Mouse (Mus musculus): ENCODE results near the gene Gm11060. TPM values are rescaled to one million over a fixed set of nuclear protein-coding genes. Genes with fewer than 3 reads are reported as not detected.

The Gm11060 gene
- total and polyA plus RNA-seq, 3 experiments, result not detected

- Histone ChIP-seq H3K4me3 (ENCODE audit: low read depth, low read length) (no peak overlapping the region), H3K36me3 (replicated peaks) (no peaks in the 10 kb centered on the region), H3K4me1 (ENCODE audit: insufficient read depth, low read depth, low read length) (no peaks in the 10 kb centered on the region; the same call in 1 of the 2 replicates), H3K27me3 (ENCODE audit: insufficient read depth, low read length) (peaks cover 11% of the 10 kb centered on the region; the same call in 1 of the 2 replicates), H3K9me3 (replicated peaks) (peaks cover 17% of the 10 kb centered on the region)
- no peak for TF ChIP-seq CTCF (IDR thresholded peaks at IDR 0.05; ENCODE audit: low read depth, low read length)
- no peak for TF ChIP-seq TAL1 (conservative IDR thresholded peaks at IDR 0.05; ENCODE audit: low read depth, low read length)
- no peak for TF ChIP-seq GATA1 (IDR thresholded peaks at IDR 0.05; ENCODE audit: borderline replicate concordance, low read length)
- no peak for TF ChIP-seq GATA2 (IDR thresholded peaks at IDR 0.05; ENCODE audit: borderline replicate concordance, low read depth, low read length)
- TF ChIP-seq POLR2AphosphoS5 (IDR thresholded peaks at IDR 0.05; ENCODE audit: insufficient replicate concordance, low read depth, low read length), result no peak
- no peak for ATAC-seq (ENCODE audit: extremely low read depth, insufficient number of reproducible peaks, low FRiP score, poor library complexity, severe bottlenecking)
- DNase-seq (ENCODE audit: low spot score), result no peak
Observed at GRCm38 (mm10) chr2:105131061-105131810, 39.4 kb downstream of the Gm11060 start.

- no peak overlapping the region for H3K4me3 ChIP-seq (ENCODE audit: low read depth, low read length)
- ATAC-seq (ENCODE audit: extremely low read depth, insufficient number of reproducible peaks, low FRiP score, poor library complexity, severe bottlenecking), result no peak
- peaks cover 12% of the 10 kb centered on the region; the same call in 1 of the 2 replicates for H3K27me3 ChIP-seq (ENCODE audit: insufficient read depth, low read length)
- peaks cover 13% of the 10 kb centered on the region for H3K9me3 ChIP-seq (replicated peaks)
- no peaks in the 10 kb centered on the region for H3K36me3 ChIP-seq (replicated peaks)
- no peaks in the 10 kb centered on the region; the same call in 1 of the 2 replicates for H3K4me1 ChIP-seq (ENCODE audit: insufficient read depth, low read depth, low read length)
- TF ChIP-seq POLR2AphosphoS5 (IDR thresholded peaks at IDR 0.05; ENCODE audit: insufficient replicate concordance, low read depth, low read length) (no peak), GATA1 (IDR thresholded peaks at IDR 0.05; ENCODE audit: borderline replicate concordance, low read length) (no peak)
- no peak for DNase-seq (ENCODE audit: low spot score)
Observed at GRCm38 (mm10) chr2:105131811-105132100, 39.9 kb downstream of the Gm11060 start.

GRCm38 (mm10) chr2:105132300-105132699, 40.5 kb downstream of the Gm11060 start:
- H3K36me3 ChIP-seq (replicated peaks), result no peaks in the 10 kb centered on the region
- no peak for ATAC-seq (ENCODE audit: extremely low read depth, insufficient number of reproducible peaks, low FRiP score, poor library complexity, severe bottlenecking)
- H3K4me3 ChIP-seq (ENCODE audit: low read depth, low read length), result no peak overlapping the region
- DNase-seq (ENCODE audit: low spot score), result no peak
- H3K9me3 ChIP-seq (replicated peaks), result peaks cover 7% of the 10 kb centered on the region
- H3K4me1 ChIP-seq (ENCODE audit: insufficient read depth, low read depth, low read length), result no peaks in the 10 kb centered on the region; the same call in 1 of the 2 replicates
- TF ChIP-seq GATA1 (IDR thresholded peaks at IDR 0.05; ENCODE audit: borderline replicate concordance, low read length), result no peak
- no peak for TF ChIP-seq TAL1 (conservative IDR thresholded peaks at IDR 0.05; ENCODE audit: low read depth, low read length)
- TF ChIP-seq POLR2AphosphoS5 (IDR thresholded peaks at IDR 0.05; ENCODE audit: insufficient replicate concordance, low read depth, low read length), result no peak
- no peak for TF ChIP-seq GATA2 (IDR thresholded peaks at IDR 0.05; ENCODE audit: borderline replicate concordance, low read depth, low read length)
- TF ChIP-seq CTCF (IDR thresholded peaks at IDR 0.05; ENCODE audit: low read depth, low read length), result no peak
- peaks cover 16% of the 10 kb centered on the region; the same call in 1 of the 2 replicates for H3K27me3 ChIP-seq (ENCODE audit: insufficient read depth, low read length)

- no peaks in the 10 kb centered on the region for H3K9me3 ChIP-seq (replicated peaks)
- H3K4me3 ChIP-seq (ENCODE audit: low read depth, low read length), result no peak overlapping the region
- peaks cover 16% of the 10 kb centered on the region; the same call in 1 of the 2 replicates for H3K27me3 ChIP-seq (ENCODE audit: insufficient read depth, low read length)
- DNase-seq (ENCODE audit: low spot score) (no peak), ATAC-seq (ENCODE audit: extremely low read depth, insufficient number of reproducible peaks, low FRiP score, poor library complexity, severe bottlenecking) (no peak)
- no peak for TF ChIP-seq TAL1 (conservative IDR thresholded peaks at IDR 0.05; ENCODE audit: low read depth, low read length)
- no peak for TF ChIP-seq POLR2AphosphoS5 (IDR thresholded peaks at IDR 0.05; ENCODE audit: insufficient replicate concordance, low read depth, low read length)
- TF ChIP-seq GATA1 (IDR thresholded peaks at IDR 0.05; ENCODE audit: borderline replicate concordance, low read length), result no peak
- no peak for TF ChIP-seq GATA2 (IDR thresholded peaks at IDR 0.05; ENCODE audit: borderline replicate concordance, low read depth, low read length)
- TF ChIP-seq CTCF (IDR thresholded peaks at IDR 0.05; ENCODE audit: low read depth, low read length), result no peak
- H3K36me3 ChIP-seq (replicated peaks), result no peaks in the 10 kb centered on the region
- no peaks in the 10 kb centered on the region for H3K4me1 ChIP-seq (ENCODE audit: insufficient read depth, low read depth, low read length)
Observed at GRCm38 (mm10) chr2:105132933-105133795, 41.3 kb downstream of the Gm11060 start.

- Histone ChIP-seq H3K27me3 (ENCODE audit: insufficient read depth, low read length) (peaks cover 20% of the 10 kb centered on the region; the same call in 1 of the 2 replicates), H3K36me3 (replicated peaks) (no peaks in the 10 kb centered on the region), H3K4me3 (ENCODE audit: low read depth, low read length) (no peak overlapping the region), H3K9me3 (replicated peaks) (no peaks in the 10 kb centered on the region), H3K4me1 (ENCODE audit: insufficient read depth, low read depth, low read length) (no peaks in the 10 kb centered on the region)
- no peak for TF ChIP-seq GATA2 (IDR thresholded peaks at IDR 0.05; ENCODE audit: borderline replicate concordance, low read depth, low read length)
- no peak for TF ChIP-seq CTCF (IDR thresholded peaks at IDR 0.05; ENCODE audit: low read depth, low read length)
- no peak for TF ChIP-seq GATA1 (IDR thresholded peaks at IDR 0.05; ENCODE audit: borderline replicate concordance, low read length)
- no peak for TF ChIP-seq TAL1 (conservative IDR thresholded peaks at IDR 0.05; ENCODE audit: low read depth, low read length)
- no peak for TF ChIP-seq POLR2AphosphoS5 (IDR thresholded peaks at IDR 0.05; ENCODE audit: insufficient replicate concordance, low read depth, low read length)
- ATAC-seq (ENCODE audit: extremely low read depth, insufficient number of reproducible peaks, low FRiP score, poor library complexity, severe bottlenecking), result no peak
- DNase-seq (ENCODE audit: low spot score), result no peak
Observed at GRCm38 (mm10) chr2:105134296-105134695, 42.5 kb downstream of the Gm11060 start.

- TF ChIP-seq GATA1 (IDR thresholded peaks at IDR 0.05; ENCODE audit: borderline replicate concordance, low read length) (no peak), TAL1 (conservative IDR thresholded peaks at IDR 0.05; ENCODE audit: low read depth, low read length) (no peak), CTCF (IDR thresholded peaks at IDR 0.05; ENCODE audit: low read depth, low read length) (no peak), GATA2 (IDR thresholded peaks at IDR 0.05; ENCODE audit: borderline replicate concordance, low read depth, low read length) (no peak), POLR2AphosphoS5 (IDR thresholded peaks at IDR 0.05; ENCODE audit: insufficient replicate concordance, low read depth, low read length) (no peak)
- DNase-seq (ENCODE audit: low spot score), result no peak
- peaks cover 14% of the 10 kb centered on the region; the same call in 1 of the 2 replicates for H3K27me3 ChIP-seq (ENCODE audit: insufficient read depth, low read length)
Observed at GRCm38 (mm10) chr2:105139471-105139870, 47.7 kb downstream of the Gm11060 start.

More at GRCm38 (mm10) chr2:105139471-105139870, 47.7 kb downstream of the Gm11060 start:
- no peak for ATAC-seq (ENCODE audit: extremely low read depth, insufficient number of reproducible peaks, low FRiP score, poor library complexity, severe bottlenecking)
- Histone ChIP-seq H3K9me3 (replicated peaks) (no peaks in the 10 kb centered on the region), H3K4me3 (ENCODE audit: low read depth, low read length) (no peak overlapping the region), H3K4me1 (ENCODE audit: insufficient read depth, low read depth, low read length) (no peaks in the 10 kb centered on the region), H3K36me3 (replicated peaks) (no peaks in the 10 kb centered on the region)
